Mouse (Mus musculus) liver, adult 2 months (tissue): Measurements from ENCODE around the gene Heatr1.

Experiments
- CTCF ChIP-seq: fragments of 200-500 bp; IDR thresholded peaks from 2 replicates; pipeline ENCODE4 v1.5.1; 2011; ENCODE audit warnings: low read depth, low read length, control low read depth
- POLR2A ChIP-seq: fragments of 200-500 bp; IDR thresholded peaks from 2 replicates; pipeline ENCODE4 v1.6.1; 2011; ENCODE audit warnings: low read length, control low read depth; ENCODE audit not compliant: insufficient read depth; ENCODE audit errors: extremely low read depth

- TF ChIP-seq CTCF (no peak), POLR2A (no peak)
Measured at GRCm38 (mm10) chr13:12453150-12453549, 58.3 kb downstream of the Heatr1 start.
